Mouse (Mus musculus) liver (tissue): ENCODE data around the gene Cblc.
A peak's percentile ranks its signal among the peaks of the same experiment; 100 is the strongest.

ENCODE experiments used
- DNase-seq: peaks from one replicate; pipeline ENCODE4 v3.0.0-alpha.2; 2020; ENCODE audit warnings: mixed read lengths

Gene Cblc

DNA sequence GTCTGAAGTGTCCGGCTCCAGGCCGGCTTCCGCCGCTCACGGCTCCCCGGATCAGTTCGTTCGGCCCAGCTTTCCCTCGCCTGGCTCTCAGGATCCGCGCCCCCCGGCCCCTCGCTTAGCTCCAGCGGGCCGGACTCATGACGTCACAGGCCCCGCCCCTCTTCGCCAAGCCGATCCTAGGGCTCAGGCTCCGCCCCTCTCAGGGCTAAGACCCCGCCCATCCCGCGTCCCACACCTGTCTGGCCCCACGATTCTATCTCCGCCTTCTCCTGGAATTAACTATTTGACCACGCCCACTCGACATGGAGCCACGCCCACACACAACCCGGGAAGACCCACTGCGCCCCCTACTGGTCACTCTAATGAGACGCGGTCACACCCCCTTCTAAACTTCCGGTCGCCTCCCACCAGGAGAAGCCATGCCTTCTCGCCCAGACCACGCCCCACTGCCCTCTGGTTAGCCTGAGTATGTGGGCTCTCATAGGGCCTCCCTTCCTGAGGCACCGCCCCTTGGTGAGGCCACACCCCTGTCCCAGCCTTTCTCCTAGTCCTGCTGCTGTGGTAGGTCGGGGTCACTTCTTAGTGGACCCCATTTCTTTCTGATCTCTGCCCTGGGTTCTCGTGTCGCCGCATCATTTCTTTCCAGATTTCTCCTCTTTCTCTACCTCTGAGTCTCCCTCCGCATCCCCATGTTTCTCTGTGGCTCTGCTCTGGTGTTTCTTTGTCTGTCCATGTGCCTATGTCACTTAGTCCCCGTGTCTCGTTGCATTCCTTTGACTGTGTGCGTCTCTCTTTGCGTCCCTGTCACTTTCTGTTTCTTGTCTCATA, 47.0 kb downstream of the Cblc start:
- peak; percentile 97 for DNase-seq

DNA sequence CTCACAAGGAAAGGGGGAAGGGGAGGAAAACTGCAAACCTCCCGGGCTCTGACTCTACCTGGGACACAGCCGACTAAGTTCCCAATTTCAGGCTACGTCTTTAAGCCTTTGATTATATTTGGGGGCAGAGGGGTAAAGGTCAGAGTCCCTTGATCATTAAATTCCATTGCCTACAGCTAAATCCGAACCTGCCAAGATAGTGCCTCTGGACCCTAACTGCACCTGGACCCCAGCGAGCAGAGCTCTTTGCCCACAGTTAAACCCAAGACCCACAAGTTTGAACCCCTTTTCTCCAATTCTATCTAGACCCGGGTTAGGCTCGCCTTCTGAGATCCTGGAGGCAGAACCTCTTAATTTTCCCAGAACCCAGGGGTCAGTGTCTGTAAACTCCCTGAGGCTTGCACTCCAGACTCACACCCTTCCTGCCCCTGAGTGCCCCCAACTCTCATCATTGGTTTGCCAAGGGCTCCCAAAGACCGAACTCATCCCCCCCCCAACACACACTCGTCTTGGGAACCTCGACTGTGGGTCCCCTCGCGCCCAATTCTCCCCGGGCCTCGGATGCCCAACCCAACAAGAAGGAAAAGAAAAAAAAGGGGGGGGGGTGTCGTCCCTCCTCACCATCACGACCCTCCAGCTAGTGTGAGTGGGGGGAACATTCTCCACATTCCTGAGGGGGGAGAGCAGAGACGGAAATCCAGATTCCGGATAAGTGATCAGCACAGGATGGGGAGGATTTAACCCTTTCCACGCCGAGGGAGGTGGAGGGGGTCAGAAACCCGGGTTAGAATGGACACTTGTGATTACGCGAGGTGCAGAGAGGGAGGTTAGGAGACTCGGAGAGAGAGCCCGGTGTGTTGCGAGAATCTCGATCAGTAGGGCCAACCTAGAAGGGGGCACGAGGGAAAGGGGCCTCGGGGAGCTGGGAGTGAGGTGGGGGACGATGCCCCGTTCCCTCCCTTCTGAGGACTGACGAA, 48.1 kb downstream of the Cblc start:
- no peak for DNase-seq

DNA sequence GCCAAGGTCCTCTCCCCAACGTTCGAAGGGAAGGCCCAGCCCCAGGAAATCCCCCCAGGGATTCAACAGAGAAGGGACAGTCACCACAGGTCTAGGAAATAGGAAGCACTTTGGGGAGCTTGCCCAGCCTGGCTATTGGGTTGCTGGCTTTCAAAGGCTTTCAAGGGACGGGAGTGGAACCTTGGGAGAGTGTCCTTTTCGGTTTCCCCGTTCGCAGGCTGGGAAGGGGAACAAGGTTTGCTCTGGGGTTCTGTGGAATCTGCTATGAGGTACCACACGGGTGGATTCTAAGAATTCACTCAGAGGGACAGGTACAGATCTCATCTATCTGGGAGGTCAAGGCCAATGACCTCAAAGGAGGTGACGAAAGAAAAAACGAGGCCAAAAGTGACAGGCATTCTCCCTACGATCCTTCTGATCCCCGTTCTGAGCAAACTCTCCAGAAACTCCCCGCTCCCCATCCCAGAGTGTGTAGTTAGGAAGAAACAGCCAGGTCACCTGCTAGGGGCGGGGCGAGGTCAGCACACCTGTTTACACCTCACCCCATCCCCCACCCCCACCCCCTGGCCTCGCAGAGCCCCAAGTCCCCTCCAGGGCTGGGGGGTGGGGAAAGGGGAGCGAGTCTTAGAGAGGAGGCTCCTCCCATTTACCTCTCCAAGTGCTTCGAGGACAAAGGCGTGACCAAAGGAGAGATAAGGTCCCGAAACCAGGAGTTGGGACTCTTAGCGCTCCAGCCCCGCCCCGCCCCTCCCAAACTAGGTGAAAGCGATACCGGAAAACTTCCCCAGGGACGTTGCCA, 49.0 kb downstream of the Cblc start:
- DNase-seq: peak; percentile 68

DNA sequence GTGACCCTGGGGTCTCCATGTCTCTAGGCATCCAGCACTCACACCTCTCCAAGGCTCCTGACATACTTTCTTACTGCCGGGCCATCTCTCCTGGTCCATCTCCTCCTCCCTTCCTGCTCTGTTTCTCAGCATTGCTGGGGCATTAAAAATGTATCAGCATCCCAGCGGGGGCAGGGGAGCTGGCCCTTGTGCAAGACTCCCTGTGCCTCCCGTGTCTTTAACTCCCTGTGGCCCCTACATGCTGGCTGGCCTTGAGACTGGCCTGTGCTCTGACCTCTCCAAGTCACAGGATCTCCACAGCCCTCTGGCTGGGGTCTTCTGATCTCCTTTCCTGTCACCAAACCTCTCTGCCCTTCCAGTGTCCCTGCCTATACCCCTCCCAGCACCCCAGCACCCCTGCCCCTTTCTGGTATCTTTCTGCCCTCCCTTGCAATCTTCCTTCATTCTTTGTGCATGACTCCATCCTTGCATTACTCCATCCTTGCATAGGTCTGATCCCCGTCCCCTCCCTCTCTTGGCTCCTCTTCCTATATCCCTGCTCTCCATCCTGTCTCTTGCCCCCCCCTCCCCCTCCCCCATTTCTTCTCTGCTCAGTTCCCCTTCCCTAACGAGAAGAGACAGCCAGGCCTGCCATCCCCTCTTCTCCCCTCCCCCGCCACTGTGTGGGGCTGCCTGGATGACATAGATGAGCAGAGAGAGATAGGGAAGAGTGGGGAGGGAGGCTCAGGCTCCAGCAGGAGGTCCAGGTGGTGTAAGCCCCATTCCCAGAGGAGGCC, 50.0 kb downstream of the Cblc start:
- DNase-seq: peak; percentile 50

DNA sequence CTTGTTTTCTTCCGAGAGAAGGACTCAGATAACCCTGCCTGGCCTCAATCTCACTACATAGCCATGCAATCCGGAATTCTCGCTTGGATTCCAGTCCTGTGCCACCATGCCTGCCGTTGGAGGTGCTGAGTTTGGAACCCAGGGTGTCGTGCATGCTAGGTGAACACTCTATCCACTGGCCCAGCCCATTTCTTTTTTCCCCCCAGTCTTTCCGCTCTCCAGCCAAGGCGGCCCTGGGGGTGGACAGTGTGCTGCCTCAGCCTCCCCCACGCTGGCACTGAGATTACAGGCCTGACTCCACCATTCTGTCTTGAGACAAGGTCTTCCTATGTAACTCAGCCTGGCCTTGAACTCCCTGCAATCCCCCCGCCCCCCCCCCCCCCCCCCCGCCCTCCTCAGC, 50.6 kb downstream of the Cblc start:
- no peak for DNase-seq

DNA sequence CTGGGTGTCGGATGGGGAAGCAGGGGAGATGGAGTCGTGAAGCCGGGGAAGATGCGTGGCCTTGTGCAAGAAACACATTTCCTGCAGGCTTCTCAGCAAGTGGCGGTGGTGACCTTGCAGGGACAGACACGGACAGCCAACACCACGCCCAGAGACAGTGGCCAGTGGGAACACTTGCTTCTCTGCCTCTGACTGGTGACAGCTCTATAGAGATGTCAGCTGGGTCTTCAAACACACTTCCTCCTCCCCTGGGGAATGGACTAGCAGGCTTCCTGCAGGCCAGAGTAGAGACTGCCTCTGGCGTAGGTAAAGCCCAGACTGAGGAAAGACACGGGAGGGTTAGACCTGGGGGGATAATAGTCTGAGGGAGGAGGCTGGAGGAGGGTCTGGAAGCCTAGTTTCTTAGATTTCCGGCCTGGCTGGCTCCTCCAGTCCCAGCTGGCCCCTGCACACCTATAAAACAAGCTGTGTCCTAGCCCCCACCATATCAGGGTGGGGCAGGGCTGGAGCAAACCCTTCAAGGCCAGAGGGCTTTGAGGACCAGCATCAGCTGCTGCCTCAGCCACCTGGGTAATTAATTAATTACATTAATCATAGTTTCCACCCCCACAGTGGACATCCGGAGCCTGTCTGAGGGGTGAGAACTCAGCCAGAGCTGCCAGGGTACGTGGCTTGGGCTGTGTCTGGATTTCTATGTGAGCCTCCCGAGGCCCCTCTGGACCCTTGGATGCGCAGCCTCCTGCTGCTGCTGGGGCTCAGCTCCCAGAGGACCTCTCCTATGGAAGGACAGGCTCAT, 51.8 kb downstream of the Cblc start:
- DNase-seq: no peak

DNA sequence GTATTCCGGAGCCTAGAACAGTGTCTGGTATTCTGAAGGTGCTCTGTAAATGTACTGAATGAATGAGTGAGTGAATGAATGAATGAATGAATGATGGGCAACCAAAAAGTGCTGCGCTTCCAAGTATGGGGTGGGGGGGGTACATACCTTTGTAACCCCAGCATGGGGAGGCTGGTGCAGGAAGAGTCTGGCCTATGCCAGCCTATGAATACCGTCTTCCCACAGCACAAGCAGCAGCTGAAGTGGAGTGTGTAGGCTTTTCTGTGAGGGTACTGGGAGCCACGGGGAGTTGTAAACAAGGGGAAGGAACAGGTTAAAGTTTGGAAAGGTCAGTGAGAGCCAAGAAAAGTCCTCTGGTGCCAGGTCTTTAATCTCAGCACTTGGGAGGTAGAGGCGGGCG, 52.8 kb downstream of the Cblc start:
- no peak for DNase-seq

DNA sequence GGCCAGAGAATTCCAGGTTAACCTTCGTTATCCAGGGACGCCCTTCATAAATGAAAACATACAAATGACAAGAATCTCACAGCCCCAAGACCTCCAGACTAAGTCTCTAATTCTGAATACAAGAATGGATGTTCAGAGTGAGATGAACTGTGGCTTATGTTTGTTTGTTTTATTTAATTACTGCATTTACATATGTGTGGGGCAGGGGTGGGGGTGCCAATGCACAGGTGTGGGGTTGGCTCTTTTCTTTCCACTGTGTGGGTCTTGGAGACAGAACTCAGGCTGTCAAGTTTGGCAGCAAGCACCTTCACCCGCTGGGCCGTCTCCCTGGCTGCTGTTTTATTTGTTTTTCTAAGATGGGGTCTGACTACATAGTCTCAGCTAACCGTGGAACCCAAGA, 54.1 kb downstream of the Cblc start:
- no peak for DNase-seq

DNA sequence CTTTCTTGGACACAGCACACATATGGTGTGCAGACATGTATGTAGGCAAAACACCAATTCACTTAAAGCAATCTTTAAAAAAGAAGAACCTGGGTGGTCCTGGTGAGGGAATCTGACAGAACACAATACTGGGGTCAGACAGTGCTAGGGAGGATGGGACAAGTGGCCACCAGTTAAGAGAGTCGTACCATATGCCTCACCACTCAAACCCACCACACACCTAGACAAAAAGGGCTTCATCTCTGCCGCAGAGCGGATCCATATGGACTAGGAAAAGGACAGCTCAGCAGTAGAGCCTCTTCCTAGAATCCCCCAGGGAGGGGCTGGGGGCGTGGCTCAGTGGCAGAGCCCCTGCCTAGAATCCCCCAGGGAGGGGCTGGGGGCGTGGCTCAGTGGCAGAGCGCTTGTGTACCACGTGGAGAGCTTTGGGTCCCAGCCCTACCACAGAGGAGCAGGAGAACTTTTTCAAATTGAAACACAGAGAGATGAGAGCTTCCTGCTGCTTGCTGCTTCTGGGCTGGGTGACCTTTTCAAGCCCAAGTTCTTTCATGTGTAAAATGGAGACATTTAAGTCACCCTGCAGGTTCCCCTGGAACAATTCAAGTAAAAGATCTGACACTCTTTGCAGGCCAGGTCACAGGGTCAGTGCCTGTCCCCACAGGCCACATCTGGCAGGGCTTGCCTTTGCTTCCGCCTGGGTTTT, 55.1 kb downstream of the Cblc start:
- DNase-seq: peak; percentile 37

DNA sequence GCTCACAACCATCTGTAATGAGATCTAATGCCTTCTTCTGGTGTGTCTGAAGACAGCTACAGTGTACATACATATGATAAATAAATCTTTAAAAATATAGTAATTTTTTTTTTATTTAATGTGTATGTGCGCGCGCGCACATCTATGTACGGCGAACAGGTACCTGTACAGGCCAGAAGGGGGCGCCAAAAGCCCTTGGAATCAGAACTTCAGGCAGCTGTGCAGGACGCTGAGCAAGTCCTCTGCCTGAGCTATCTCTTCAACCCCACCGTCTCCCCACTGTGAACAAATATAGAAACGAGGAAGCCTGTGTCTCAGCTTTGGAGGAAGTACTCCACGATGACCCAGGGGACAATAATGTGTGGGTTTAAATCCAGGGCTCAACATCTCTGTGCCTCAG, 56.3 kb downstream of the Cblc start:
- DNase-seq: peak; percentile 45

DNA sequence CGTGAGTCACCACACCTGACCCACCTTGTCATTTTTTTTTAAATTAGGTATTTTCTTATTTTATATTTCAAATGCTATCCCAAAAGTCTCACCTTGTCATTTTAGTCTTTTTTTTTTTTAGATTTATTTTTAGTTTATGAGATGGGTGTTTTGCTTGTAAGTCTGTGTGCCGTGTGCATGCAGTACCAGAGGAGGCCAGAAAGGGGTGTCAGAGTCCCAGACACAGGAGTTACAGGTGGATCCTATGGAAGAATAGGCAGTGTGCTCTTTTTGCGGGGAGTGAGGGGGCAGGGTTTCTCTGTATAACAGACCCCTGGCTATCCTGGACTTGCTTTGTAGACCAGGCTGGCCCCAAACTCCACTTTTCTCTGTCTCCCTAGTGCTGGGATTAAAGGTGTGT, 57.8 kb downstream of the Cblc start:
- DNase-seq: no peak

DNA sequence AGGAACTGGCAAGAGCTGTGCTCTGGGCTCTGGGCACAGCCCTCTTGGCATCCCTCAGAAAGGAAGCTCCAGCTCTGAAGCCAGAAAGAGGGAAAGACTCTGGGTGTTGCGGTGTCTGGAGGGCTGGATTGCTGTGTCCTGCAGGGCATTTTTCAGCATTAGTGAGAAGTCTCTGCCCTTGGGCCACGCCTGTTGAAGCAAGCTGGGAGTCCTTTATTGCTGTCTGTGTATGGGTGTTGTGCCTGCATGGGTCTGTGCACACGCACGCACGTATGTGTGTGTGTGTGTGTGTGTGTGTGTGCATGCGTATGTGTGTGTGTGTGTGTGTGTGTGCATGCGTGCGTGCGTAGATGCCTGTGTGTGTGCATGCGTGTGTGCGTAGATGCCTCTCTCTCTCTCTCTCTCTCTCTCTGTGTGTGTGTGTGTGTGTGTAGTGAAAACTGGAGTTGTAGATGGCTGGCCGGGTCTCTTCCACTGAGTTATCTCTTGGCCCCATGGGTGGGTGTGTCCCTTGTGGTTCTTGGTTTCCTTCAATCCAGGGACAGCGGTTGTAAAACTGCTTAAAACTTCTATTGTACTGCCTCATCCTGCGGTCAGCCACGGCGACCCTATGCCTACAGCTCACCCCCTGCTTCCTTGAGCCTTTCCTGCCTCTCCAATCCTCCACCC, 60.1 kb downstream of the Cblc start:
- DNase-seq: peak; percentile 78

DNA sequence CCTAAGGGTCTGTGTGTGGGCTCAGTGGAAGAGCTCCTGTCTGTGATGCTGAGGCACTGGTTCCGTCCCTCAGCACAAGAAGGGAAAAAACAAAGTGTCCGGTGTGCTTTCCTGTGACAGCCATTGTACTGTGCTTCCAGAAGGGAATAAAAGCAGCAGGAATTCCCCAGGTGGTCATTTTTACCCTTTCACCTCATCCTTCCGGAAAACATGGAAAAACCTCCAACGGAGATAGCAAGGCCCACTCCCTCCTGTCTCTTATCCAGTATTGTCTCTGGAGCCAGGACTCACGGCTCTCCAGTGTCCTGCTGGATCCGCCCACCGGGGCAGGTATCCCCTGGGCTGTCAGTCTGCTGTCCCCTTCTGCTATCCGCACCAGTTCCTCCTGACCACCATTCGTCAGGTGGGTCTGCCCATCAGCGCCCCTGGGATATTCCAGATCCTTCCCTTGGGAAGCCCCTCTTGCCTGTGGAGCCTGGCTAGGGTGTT, 62.4 kb downstream of the Cblc start:
- no peak for DNase-seq
